Mouse (Mus musculus) liver, embryonic 11.5 days (tissue): ENCODE results near the gene Pax7. TPM values are rescaled to one million over a fixed set of nuclear protein-coding genes. Genes with fewer than 3 reads are reported as not detected.

Experiments used
- ATAC-seq: fragments of 200-750 bp; cut with Nextera tagmentation; replicated peaks from 2 replicates; pipeline ENCODE4 v1.8.0; 2017; ENCODE audit warnings: moderate number of reproducible peaks, mild to moderate bottlenecking, moderate TSS enrichment, moderate library complexity; ENCODE audit not compliant: low FRiP score
- DNase-seq: peaks from one replicate; pipeline ENCODE4 v3.0.0-alpha.2; 2017; ENCODE audit warnings: low spot score
- H3K27ac ChIP-seq: fragments of 300-500 bp; sonication (generic); 2 replicates; pipeline ENCODE4 v1.5.1; 2014; ENCODE audit warnings: mild to moderate bottlenecking, low read depth, low read length, control low read depth
- H3K27me3 ChIP-seq: fragments of 300-500 bp; sonication (generic); replicated peaks from 2 replicates; pipeline ENCODE4 v1.6.1; 2014; ENCODE audit warnings: low read length, mixed read lengths; ENCODE audit not compliant: control insufficient read depth, insufficient read depth
- H3K36me3 ChIP-seq: fragments of 300-500 bp; sonication (generic); 2 replicates; pipeline ENCODE4 v1.6.1; 2014; ENCODE audit warnings: mild to moderate bottlenecking, low read length, moderate library complexity, mixed read lengths; ENCODE audit not compliant: control insufficient read depth, insufficient read depth
- H3K4me1 ChIP-seq: fragments of 300-500 bp; sonication (generic); replicated peaks from 2 replicates; pipeline ENCODE4 v1.6.1; 2014; ENCODE audit warnings: low read length, mixed read lengths; ENCODE audit not compliant: control insufficient read depth, insufficient read depth
- H3K4me2 ChIP-seq: fragments of 300-500 bp; sonication (generic); 2 replicates; pipeline ENCODE4 v1.6.1; 2014; ENCODE audit warnings: mild to moderate bottlenecking, control low read depth, moderate library complexity
- H3K4me3 ChIP-seq: fragments of 300-500 bp; sonication (generic); 2 replicates; pipeline ENCODE4 v1.5.1; 2014; ENCODE audit warnings: low read depth, low read length, control low read depth
- H3K9ac ChIP-seq: fragments of 300-500 bp; sonication (generic); 2 replicates; pipeline ENCODE4 v1.6.1; 2014; ENCODE audit warnings: low read depth, low read length, control low read depth
- H3K9me3 ChIP-seq: fragments of 300-500 bp; sonication (generic); 2 replicates; pipeline ENCODE4 v1.6.1; 2016; ENCODE audit warnings: low read length, inconsistent platforms, mixed read lengths; ENCODE audit not compliant: control insufficient read depth
- WGBS: fragments of 180-500 bp; shearing (Covaris S2); extraction: QIAGEN DNeasy Blood & Tissue Kit; methylation state at CpG from one replicate; pipeline ENCODE4 v1.1.7; 2014; 5-methylcytosine and 5-hydroxymethylcytosine counted together
- polyA plus RNA-seq: library from polyadenylated mRNA; unstranded; fragments of >200 nt; fragmentation: Nextera tagmentation; extraction: Ambion mirVana; gene quantifications from 2 replicates; pipeline ENCODE4 v1.2.1, GENCODE M21; 2014

The Pax7 gene
- polyA plus RNA-seq, 1 experiment from 2014 or later: 0.19 TPM

- ATAC-seq (no peak), DNase-seq (no peak)
- no peaks in the 10 kb centered on the region for H3K36me3 ChIP-seq
- H3K4me2 ChIP-seq: no peak overlapping the region
- peaks cover 97% of the 10 kb centered on the region for H3K27me3 ChIP-seq
- WGBS: 2% methylated on average over 8 of the region's 8 CpGs
- no peaks in the 10 kb centered on the region for H3K9me3 ChIP-seq
- H3K4me1 ChIP-seq: no peaks in the 10 kb centered on the region
- H3K27ac ChIP-seq: no peak overlapping the region
- H3K9ac ChIP-seq: no peak overlapping the region
- no peak overlapping the region for H3K4me3 ChIP-seq
Observed at GRCm38 (mm10) chr4:139836196-139836595, 2.9 kb upstream of the Pax7 start.

GRCm38 (mm10) chr4:139833817-139834401 lies 581 bp upstream of the Pax7 start:
- Histone ChIP-seq H3K27ac (no peak overlapping the region), H3K4me1 (no peaks in the 10 kb centered on the region), H3K9me3 (no peaks in the 10 kb centered on the region), H3K4me2 (no peak overlapping the region), H3K27me3 (peaks cover 100% of the 10 kb centered on the region), H3K36me3 (no peaks in the 10 kb centered on the region), H3K9ac (no peak overlapping the region), H3K4me3 (no peak overlapping the region)
- WGBS: 5% methylated on average over 17 of the region's 17 CpGs
- DNase-seq (no peak), ATAC-seq (no peak)

GRCm38 (mm10) chr4:139832281-139833035 lies 870 bp downstream of the Pax7 start:
- H3K27me3 ChIP-seq: peaks cover 100% of the 10 kb centered on the region
- no peak for ATAC-seq
- H3K4me1 ChIP-seq: no peaks in the 10 kb centered on the region
- H3K9me3 ChIP-seq: no peaks in the 10 kb centered on the region
- H3K4me3 ChIP-seq: no peak overlapping the region
- H3K9ac ChIP-seq: no peak overlapping the region
- H3K36me3 ChIP-seq: no peaks in the 10 kb centered on the region
- H3K4me2 ChIP-seq: no peak overlapping the region
- WGBS: 1% methylated on average over 55 of the region's 55 CpGs
- no peak for DNase-seq
- no peak overlapping the region for H3K27ac ChIP-seq

GRCm38 (mm10) chr4:139831501-139832230 lies 1.7 kb downstream of the Pax7 start:
- Histone ChIP-seq H3K4me3 (no peak overlapping the region), H3K4me1 (no peaks in the 10 kb centered on the region), H3K27me3 (peaks cover 100% of the 10 kb centered on the region), H3K36me3 (no peaks in the 10 kb centered on the region), H3K9me3 (no peaks in the 10 kb centered on the region), H3K9ac (no peak overlapping the region), H3K4me2 (no peak overlapping the region), H3K27ac (no peak overlapping the region)
- DNase-seq: no peak
- ATAC-seq: no peak
- 2% methylated on average over 57 of the region's 57 CpGs for WGBS

- no peak overlapping the region for H3K9ac ChIP-seq
- no peak overlapping the region for H3K4me2 ChIP-seq
- 3% methylated on average over 24 of the region's 24 CpGs for WGBS
- H3K4me1 ChIP-seq: no peaks in the 10 kb centered on the region
- no peak for ATAC-seq
- DNase-seq: no peak
- no peaks in the 10 kb centered on the region for H3K36me3 ChIP-seq
- H3K4me3 ChIP-seq: no peak overlapping the region
- no peak overlapping the region for H3K27ac ChIP-seq
- peaks cover 100% of the 10 kb centered on the region for H3K27me3 ChIP-seq
- no peaks in the 10 kb centered on the region for H3K9me3 ChIP-seq
Observed at GRCm38 (mm10) chr4:139830581-139831387, 2.5 kb downstream of the Pax7 start.

- no peak for DNase-seq
- H3K9ac ChIP-seq: no peak overlapping the region
- ATAC-seq: no peak
- no peaks in the 10 kb centered on the region for H3K36me3 ChIP-seq
- H3K4me3 ChIP-seq: no peak overlapping the region
- H3K27me3 ChIP-seq: peaks cover 100% of the 10 kb centered on the region
- WGBS: 2% methylated on average over 14 of the region's 14 CpGs
- H3K9me3 ChIP-seq: no peaks in the 10 kb centered on the region
- no peaks in the 10 kb centered on the region for H3K4me1 ChIP-seq
- H3K27ac ChIP-seq: no peak overlapping the region
- no peak overlapping the region for H3K4me2 ChIP-seq
Observed at GRCm38 (mm10) chr4:139830053-139830452, 3.3 kb downstream of the Pax7 start.

GRCm38 (mm10) chr4:139828871-139829590 lies 4.3 kb downstream of the Pax7 start:
- no peak overlapping the region for H3K9ac ChIP-seq
- no peaks in the 10 kb centered on the region for H3K36me3 ChIP-seq
- H3K9me3 ChIP-seq: no peaks in the 10 kb centered on the region
- 4% methylated on average over 16 of the region's 16 CpGs for WGBS
- no peak for ATAC-seq
- no peak overlapping the region for H3K4me3 ChIP-seq
- DNase-seq: no peak
- no peak overlapping the region for H3K27ac ChIP-seq
- peaks cover 100% of the 10 kb centered on the region for H3K27me3 ChIP-seq
- no peaks in the 10 kb centered on the region for H3K4me1 ChIP-seq
- H3K4me2 ChIP-seq: no peak overlapping the region

GRCm38 (mm10) chr4:139828283-139828678 lies 5.0 kb downstream of the Pax7 start:
- no peak for DNase-seq
- Histone ChIP-seq H3K27ac (no peak overlapping the region), H3K9me3 (no peaks in the 10 kb centered on the region), H3K27me3 (peaks cover 100% of the 10 kb centered on the region), H3K4me3 (no peak overlapping the region), H3K9ac (no peak overlapping the region), H3K36me3 (no peaks in the 10 kb centered on the region), H3K4me1 (no peaks in the 10 kb centered on the region), H3K4me2 (no peak overlapping the region)
- ATAC-seq: no peak
- 2% methylated on average over 23 of the region's 37 CpGs for WGBS
